Mouse (Mus musculus) erythroblast, embryonic 14.5 days (primary cell): ENCODE measurements around the gene Nlk.

Source experiments
- GATA1 ChIP-seq: IDR thresholded peaks from 2 replicates; pipeline ENCODE4 v1.6.1; 2012; ENCODE audit warnings: low read length, inconsistent platforms, mixed read lengths
- TAL1 ChIP-seq: IDR thresholded peaks from 3 replicates; pipeline ENCODE4 v1.6.1; 2012; ENCODE audit warnings: low read length, inconsistent platforms, mixed read lengths

- TF ChIP-seq GATA1: no peak
- TF ChIP-seq TAL1: no peak
These were observed 33.7 kb upstream of the Nlk start for GRCm38 (mm10) chr11:78730902-78731301.
